Mouse (Mus musculus) ES-E14 (cell line): ENCODE measurements around the gene H2-T24. TPM values are rescaled to one million over a fixed set of nuclear protein-coding genes. Genes with fewer than 3 reads are reported as not detected.

Source experiments
- DNase-seq: peaks from one replicate; pipeline ENCODE4 v3.0.0-alpha.2; 2013; ENCODE audit warnings: low read depth, low spot score
- H3K27ac ChIP-seq: 2 replicates; pipeline ENCODE4 v1.5.1; 2012; ENCODE audit warnings: low read depth, mild to moderate bottlenecking, low read length, moderate library complexity, mixed read lengths; ENCODE audit not compliant: poor library complexity, insufficient read depth, severe bottlenecking
- H3K36me3 ChIP-seq: 2 replicates; pipeline ENCODE4 v1.6.1; 2012; ENCODE audit warnings: mild to moderate bottlenecking, low read length, moderate library complexity, mixed read lengths; ENCODE audit not compliant: control insufficient read depth, poor library complexity, insufficient read depth, severe bottlenecking
- H3K4me1 ChIP-seq, 2 experiments: fragments of 150-350 bp in 1 of 2; sonication (generic) in 1 of 2; 2 replicates each; pipeline ENCODE4 v1.6.1; 2012; ENCODE audit warnings: low read length in 2 of 2, mild to moderate bottlenecking in 1 of 2, mixed read lengths in 1 of 2; ENCODE audit not compliant: control insufficient read depth in 2 of 2, insufficient read depth in 2 of 2, poor library complexity in 1 of 2
- H3K4me3 ChIP-seq, 2 experiments: fragments of 150-350 bp in 1 of 2; sonication (generic) in 1 of 2; 2 replicates each; pipeline ENCODE4 v1.5.1; 2012; ENCODE audit warnings: low read length in 2 of 2, low read depth in 1 of 2, mild to moderate bottlenecking in 1 of 2, mixed read lengths in 1 of 2; ENCODE audit not compliant: insufficient read depth in 1 of 2, poor library complexity in 1 of 2, severe bottlenecking in 1 of 2
- H3K9ac ChIP-seq: 2 replicates; pipeline ENCODE4 v1.6.1; 2012; ENCODE audit warnings: low read depth, mild to moderate bottlenecking, low read length, mixed read lengths; ENCODE audit not compliant: poor library complexity, insufficient read depth, severe bottlenecking
- H3K9me3 ChIP-seq: fragments of 150-350 bp; sonication (generic); 2 replicates; pipeline ENCODE4 v1.6.1; 2012; ENCODE audit warnings: low read depth, mild to moderate bottlenecking, low read length; ENCODE audit not compliant: control insufficient read depth, insufficient read depth
- CHD2 ChIP-seq: IDR thresholded peaks from 2 replicates; pipeline ENCODE4 v1.6.1; 2014; ENCODE audit warnings: mild to moderate bottlenecking, low read depth, low read length, inconsistent platforms
- HCFC1 ChIP-seq: IDR thresholded peaks from 2 replicates; pipeline ENCODE4 v1.6.1; 2012; ENCODE audit warnings: low read length, inconsistent platforms, borderline replicate concordance; ENCODE audit not compliant: insufficient read depth
- MAFK ChIP-seq: IDR thresholded peaks from 2 replicates; pipeline ENCODE4 v1.6.1; 2014; ENCODE audit warnings: mild to moderate bottlenecking, low read depth, low read length, inconsistent platforms; ENCODE audit not compliant: insufficient read depth
- ZC3H11A ChIP-seq: IDR thresholded peaks from 2 replicates; pipeline ENCODE4 v1.6.1; 2012; ENCODE audit warnings: low read depth, mild to moderate bottlenecking, inconsistent platforms, low read length, borderline replicate concordance
- ZNF384 ChIP-seq: IDR thresholded peaks from 2 replicates; pipeline ENCODE4 v1.6.1; 2012; ENCODE audit warnings: low read depth, low read length, inconsistent platforms
- in situ Hi-C, 2 experiments: fragments of 600-800 bp; cut with MboI; formaldehyde crosslinking; loops; one replicate each; pipeline ENCODE4 v1.15.1; 2025; ENCODE audit warnings: low sequenced_read_pairs in 2 of 2, inconsistent platforms in 1 of 2; ENCODE audit not compliant: unreplicated experiment in 2 of 2
- total RNA-seq: library from RNA; depleted of rRNA; stranded (reverse); fragments of 300-350 nt; gene quantifications from 2 replicates; pipeline ENCODE4 v1.2.3, GENCODE M21; 2012

Gene H2-T24
- total RNA-seq, 1 experiment = not detected

- DNase-seq = no peak
- in situ Hi-C loops = no loop called here
- no peak for TF ChIP-seq HCFC1
- Histone ChIP-seq H3K4me1 (peaks cover 0 to 19% of the 10 kb centered on the region in 2 experiments; a peak in 2 of 4 replicates), H3K36me3 (peaks cover 8% of the 10 kb centered on the region; the same call in 1 of the 2 replicates), H3K9ac (no peak overlapping the region), H3K4me3 (no peak overlapping the region), H3K27ac (no peak overlapping the region), H3K9me3 (no peaks in the 10 kb centered on the region)
Measured at GRCm38 (mm10) chr17:36022922-36023321, 2.6 kb upstream of the H2-T24 start.

- Histone ChIP-seq H3K9me3 (no peaks in the 10 kb centered on the region), H3K9ac (no peak overlapping the region), H3K4me3 (no peak overlapping the region), H3K27ac (no peak overlapping the region), H3K4me1 (peaks cover 0 to 20% of the 10 kb centered on the region in 2 experiments; a peak in 2 of 4 replicates), H3K36me3 (peaks cover 10% of the 10 kb centered on the region)
- in situ Hi-C loops = no loop called here
- DNase-seq = no peak
- TF ChIP-seq HCFC1 = no peak
- no peak for TF ChIP-seq CHD2
- TF ChIP-seq ZC3H11A = no peak
- no peak for TF ChIP-seq MAFK
- no peak for TF ChIP-seq ZNF384
Measured at GRCm38 (mm10) chr17:36022098-36022497, 1.7 kb upstream of the H2-T24 start.

GRCm38 (mm10) chr17:36021309-36021708, 949 bp upstream of the H2-T24 start:
- in situ Hi-C loops = no loop called here

GRCm38 (mm10) chr17:36019519-36019918, 841 bp downstream of the H2-T24 start:
- Histone ChIP-seq H3K27ac (no peak overlapping the region), H3K4me3 (no peak overlapping the region), H3K9me3 (no peaks in the 10 kb centered on the region), H3K9ac (no peak overlapping the region), H3K36me3 (peaks cover 8% of the 10 kb centered on the region), H3K4me1 (peaks cover 0 to 21% of the 10 kb centered on the region in 2 experiments; a peak in 2 of 4 replicates)
- no peak for TF ChIP-seq ZNF384
- no peak for TF ChIP-seq HCFC1
- no peak for TF ChIP-seq CHD2
- no peak for TF ChIP-seq ZC3H11A
- TF ChIP-seq MAFK = no peak
- in situ Hi-C loops = no loop called here
- no peak for DNase-seq

More at GRCm38 (mm10) chr17:36021309-36021708, 949 bp upstream of the H2-T24 start:
- Histone ChIP-seq H3K9ac (no peak overlapping the region), H3K36me3 (peaks cover 10% of the 10 kb centered on the region), H3K9me3 (no peaks in the 10 kb centered on the region), H3K4me3 (no peak overlapping the region), H3K27ac (no peak overlapping the region), H3K4me1 (peaks cover 0 to 22% of the 10 kb centered on the region in 2 experiments; a peak in 2 of 4 replicates)
- no peak for TF ChIP-seq HCFC1
- TF ChIP-seq CHD2 = no peak
- no peak for TF ChIP-seq MAFK
- TF ChIP-seq ZC3H11A = no peak
- TF ChIP-seq ZNF384 = no peak
- DNase-seq = no peak

DNA sequence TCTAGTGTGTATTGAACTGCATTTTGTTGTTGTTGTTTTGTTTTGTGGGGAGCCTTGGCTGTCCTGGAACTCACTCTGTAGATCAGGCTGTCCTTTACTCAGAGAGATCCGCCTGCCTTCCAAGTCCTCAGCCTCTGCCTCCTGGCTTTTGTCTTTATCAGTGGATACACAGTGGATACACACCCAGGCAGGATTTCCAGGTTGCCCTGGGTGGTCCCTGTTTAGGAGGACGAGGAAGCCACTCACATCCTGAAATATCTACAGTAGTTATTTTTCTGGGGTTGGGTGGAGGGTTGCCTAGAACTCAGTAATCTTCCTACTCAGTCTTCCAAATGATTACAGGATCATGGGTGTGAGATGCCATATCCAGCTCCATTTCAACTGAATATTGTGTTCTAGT, 1.4 kb downstream of the H2-T24 start:
- DNase-seq = no peak
- in situ Hi-C loops = no loop called here
- H3K4me3 ChIP-seq = no peak overlapping the region
- peaks cover 10% of the 10 kb centered on the region for H3K36me3 ChIP-seq
- TF ChIP-seq MAFK (no peak), HCFC1 (no peak), CHD2 (no peak), ZNF384 (no peak), ZC3H11A (no peak)
- no peak overlapping the region for H3K27ac ChIP-seq
- no peaks in the 10 kb centered on the region for H3K9me3 ChIP-seq
- peaks cover 0 to 18% of the 10 kb centered on the region in 2 experiments; a peak in 2 of 4 replicates for H3K4me1 ChIP-seq
- H3K9ac ChIP-seq = no peak overlapping the region
